Mouse (Mus musculus): ENCODE measurements around the gene Lrig1.

DNA sequence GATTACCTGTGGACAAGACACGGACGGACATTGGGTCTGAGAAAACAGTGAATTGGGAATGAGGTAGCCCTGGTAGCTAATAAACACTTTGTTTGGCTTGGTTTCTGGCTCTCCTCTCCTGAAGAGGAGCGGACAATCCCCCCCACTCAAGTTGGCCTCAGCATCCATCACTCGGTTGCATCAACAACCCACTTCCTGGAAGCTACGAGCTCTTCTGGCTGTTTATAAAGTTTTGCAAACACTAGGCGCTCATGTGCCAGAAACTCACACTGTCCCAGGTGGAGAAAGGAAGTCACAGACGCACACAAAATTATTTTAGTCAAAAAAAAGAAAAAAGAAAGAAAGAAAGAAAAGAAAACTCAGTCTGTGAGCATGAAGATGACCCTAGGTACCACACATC lies 9.7 kb downstream of the Lrig1 start:
- TF ChIP-seq CTCF (IDR thresholded peaks at IDR 0.05; ENCODE audit: control insufficient read depth, insufficient read depth, low read length) (no peak), POLR2A (IDR thresholded peaks at IDR 0.05; ENCODE audit: borderline replicate concordance, control insufficient read depth, low read depth, low read length) (no peak)

Data from bone marrow, adult 2 months (tissue).